Mouse (Mus musculus): ENCODE measurements around the gene Bag2. TPM values are rescaled to one million over a fixed set of nuclear protein-coding genes. Genes with fewer than 3 reads are reported as not detected.

The Bag2 gene
- polyA plus RNA-seq, 1 experiment = 14.6 TPM

DNA sequence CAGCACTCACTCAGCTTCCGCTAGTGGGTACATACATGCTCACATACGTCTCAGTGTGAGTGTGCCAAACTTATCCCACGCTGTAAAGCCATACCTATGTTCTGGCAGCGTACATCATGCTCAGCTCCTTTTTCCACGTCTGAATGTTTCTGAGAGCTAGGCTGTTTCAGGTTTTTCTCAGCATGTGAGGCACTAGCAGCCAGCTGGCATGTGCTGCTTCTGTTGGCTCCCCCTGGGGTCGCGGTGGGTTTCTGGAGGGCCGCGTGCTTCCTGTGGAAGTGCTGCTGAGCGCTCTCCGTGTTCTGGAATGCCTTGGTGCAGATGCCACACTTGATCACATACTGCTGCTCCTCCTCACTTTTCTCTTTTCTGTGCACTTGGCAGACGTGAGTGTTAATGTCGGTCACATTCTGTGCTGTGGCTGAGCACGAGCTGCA is 18.6 kb upstream of the Bag2 start:
- Histone ChIP-seq H3K27me3 (ENCODE audit: control insufficient read depth, insufficient read depth, low read length, poor library complexity, severe bottlenecking) (no peaks in the 10 kb centered on the region), H3K4me3 (ENCODE audit: low read depth, low read length) (no peak overlapping the region), H3K27ac (ENCODE audit: insufficient read depth, low read length) (no peak overlapping the region), H3K9me3 (replicated peaks; ENCODE audit: control insufficient read depth, insufficient read depth, low read length, poor library complexity, severe bottlenecking) (no peaks in the 10 kb centered on the region), H3K36me3 (ENCODE audit: control insufficient read depth, insufficient read depth, low read length, poor library complexity, severe bottlenecking) (peaks cover 20% of the 10 kb centered on the region), H3K9ac (ENCODE audit: low read depth, poor library complexity, severe bottlenecking) (no peak overlapping the region), H3K4me1 (ENCODE audit: control insufficient read depth, insufficient read depth, low read length) (no peaks in the 10 kb centered on the region)
- TF ChIP-seq EP300 (IDR thresholded peaks at IDR 0.05; ENCODE audit: insufficient read depth, low read depth, low read length) (no peak), CTCF (IDR thresholded peaks at IDR 0.05; ENCODE audit: low read depth, low read length) (no peak), POLR2A (IDR thresholded peaks at IDR 0.05; ENCODE audit: insufficient read depth, low read length) (no peak)

DNA sequence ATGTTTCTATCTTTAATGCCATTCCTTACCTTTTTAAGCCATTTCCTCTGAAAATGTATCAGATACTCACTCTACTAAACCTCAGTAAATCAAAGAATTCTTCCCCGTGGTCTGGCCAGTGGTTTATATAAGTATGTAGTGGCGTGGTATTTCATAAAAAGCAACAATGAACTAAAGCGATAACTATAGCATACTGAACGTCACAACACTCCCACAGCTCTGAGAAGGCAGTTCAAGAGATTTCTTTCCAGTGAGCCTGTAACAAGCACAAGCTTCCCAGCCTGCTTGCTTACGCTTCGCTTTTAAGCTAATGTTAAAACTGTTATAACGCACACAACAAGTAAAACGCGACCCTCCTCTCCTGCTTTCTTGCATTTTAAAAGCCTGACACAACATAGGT is 14.5 kb upstream of the Bag2 start:
- Histone ChIP-seq H3K9me3 (replicated peaks; ENCODE audit: control insufficient read depth, insufficient read depth, low read length, poor library complexity, severe bottlenecking) (no peaks in the 10 kb centered on the region), H3K27ac (ENCODE audit: insufficient read depth, low read length) (no peak overlapping the region), H3K27me3 (ENCODE audit: control insufficient read depth, insufficient read depth, low read length, poor library complexity, severe bottlenecking) (no peaks in the 10 kb centered on the region), H3K36me3 (ENCODE audit: control insufficient read depth, insufficient read depth, low read length, poor library complexity, severe bottlenecking) (peaks cover 26% of the 10 kb centered on the region), H3K4me3 (ENCODE audit: low read depth, low read length) (no peak overlapping the region), H3K9ac (ENCODE audit: low read depth, poor library complexity, severe bottlenecking) (no peak overlapping the region), H3K4me1 (ENCODE audit: control insufficient read depth, insufficient read depth, low read length) (no peaks in the 10 kb centered on the region)
- TF ChIP-seq EP300 (IDR thresholded peaks at IDR 0.05; ENCODE audit: insufficient read depth, low read depth, low read length) (no peak), POLR2A (IDR thresholded peaks at IDR 0.05; ENCODE audit: insufficient read depth, low read length) (no peak), CTCF (IDR thresholded peaks at IDR 0.05; ENCODE audit: low read depth, low read length) (no peak)

DNA sequence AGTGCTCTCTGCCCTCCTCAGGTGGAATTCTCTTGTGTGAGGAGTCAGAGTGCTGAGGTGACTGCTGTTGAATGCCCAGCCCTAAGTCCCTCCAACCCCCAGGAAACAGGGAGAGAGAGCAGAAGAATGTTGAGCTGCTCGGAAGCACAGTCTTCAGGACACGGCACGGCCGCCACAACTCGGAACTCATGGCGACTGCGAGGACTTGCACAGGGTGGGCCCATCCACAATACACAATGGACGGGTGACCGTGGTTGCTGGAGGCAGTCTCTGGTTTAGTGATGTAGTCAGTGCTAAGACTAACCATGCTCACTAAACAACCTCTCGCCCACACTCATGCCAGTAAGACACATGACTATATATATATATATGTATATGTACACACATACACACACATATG is 14.0 kb upstream of the Bag2 start:
- Histone ChIP-seq H3K27ac (ENCODE audit: insufficient read depth, low read length) (no peak overlapping the region), H3K27me3 (ENCODE audit: control insufficient read depth, insufficient read depth, low read length, poor library complexity, severe bottlenecking) (no peaks in the 10 kb centered on the region), H3K9me3 (replicated peaks; ENCODE audit: control insufficient read depth, insufficient read depth, low read length, poor library complexity, severe bottlenecking) (no peaks in the 10 kb centered on the region), H3K9ac (ENCODE audit: low read depth, poor library complexity, severe bottlenecking) (no peak overlapping the region), H3K4me1 (ENCODE audit: control insufficient read depth, insufficient read depth, low read length) (no peaks in the 10 kb centered on the region), H3K36me3 (ENCODE audit: control insufficient read depth, insufficient read depth, low read length, poor library complexity, severe bottlenecking) (peaks cover 23% of the 10 kb centered on the region), H3K4me3 (ENCODE audit: low read depth, low read length) (no peak overlapping the region)
- TF ChIP-seq CTCF (IDR thresholded peaks at IDR 0.05; ENCODE audit: low read depth, low read length) (no peak), EP300 (IDR thresholded peaks at IDR 0.05; ENCODE audit: insufficient read depth, low read depth, low read length) (no peak), POLR2A (IDR thresholded peaks at IDR 0.05; ENCODE audit: insufficient read depth, low read length) (no peak)

- TF ChIP-seq CTCF (IDR thresholded peaks at IDR 0.05; ENCODE audit: low read depth, low read length) (no peak), POLR2A (IDR thresholded peaks at IDR 0.05; ENCODE audit: insufficient read depth, low read length) (no peak), EP300 (IDR thresholded peaks at IDR 0.05; ENCODE audit: insufficient read depth, low read depth, low read length) (no peak)
- Histone ChIP-seq H3K4me1 (ENCODE audit: control insufficient read depth, insufficient read depth, low read length) (no peaks in the 10 kb centered on the region), H3K9me3 (replicated peaks; ENCODE audit: control insufficient read depth, insufficient read depth, low read length, poor library complexity, severe bottlenecking) (no peaks in the 10 kb centered on the region), H3K9ac (ENCODE audit: low read depth, poor library complexity, severe bottlenecking) (no peak overlapping the region), H3K4me3 (ENCODE audit: low read depth, low read length) (no peak overlapping the region), H3K36me3 (ENCODE audit: control insufficient read depth, insufficient read depth, low read length, poor library complexity, severe bottlenecking) (peaks cover 25% of the 10 kb centered on the region), H3K27me3 (ENCODE audit: control insufficient read depth, insufficient read depth, low read length, poor library complexity, severe bottlenecking) (no peaks in the 10 kb centered on the region), H3K27ac (ENCODE audit: insufficient read depth, low read length) (no peak overlapping the region)
These were observed 11.2 kb upstream of the Bag2 start for GRCm38 (mm10) chr1:33768827-33769226.

GRCm38 (mm10) chr1:33768091-33768787 is 10.6 kb upstream of the Bag2 start:
- peaks cover 25% of the 10 kb centered on the region for H3K36me3 ChIP-seq (ENCODE audit: control insufficient read depth, insufficient read depth, low read length, poor library complexity, severe bottlenecking)
- H3K9ac ChIP-seq (ENCODE audit: low read depth, poor library complexity, severe bottlenecking) = no peak overlapping the region
- no peaks in the 10 kb centered on the region for H3K9me3 ChIP-seq (replicated peaks; ENCODE audit: control insufficient read depth, insufficient read depth, low read length, poor library complexity, severe bottlenecking)
- H3K4me1 ChIP-seq (ENCODE audit: control insufficient read depth, insufficient read depth, low read length) = no peaks in the 10 kb centered on the region
- no peaks in the 10 kb centered on the region for H3K27me3 ChIP-seq (ENCODE audit: control insufficient read depth, insufficient read depth, low read length, poor library complexity, severe bottlenecking)
- TF ChIP-seq POLR2A (IDR thresholded peaks at IDR 0.05; ENCODE audit: insufficient read depth, low read length) = no peak
- TF ChIP-seq CTCF (IDR thresholded peaks at IDR 0.05; ENCODE audit: low read depth, low read length) = no peak
- TF ChIP-seq EP300 (IDR thresholded peaks at IDR 0.05; ENCODE audit: insufficient read depth, low read depth, low read length) = no peak
- H3K27ac ChIP-seq (ENCODE audit: insufficient read depth, low read length) = no peak overlapping the region
- H3K4me3 ChIP-seq (ENCODE audit: low read depth, low read length) = no peak overlapping the region
